Mouse (Mus musculus) liver, postnatal 0 days (tissue): Measurements from ENCODE around the gene Strn. TPM values are rescaled to one million over a fixed set of nuclear protein-coding genes. Genes with fewer than 3 reads are reported as not detected.

ENCODE experiments used
- ATAC-seq: fragments of 200-750 bp; cut with Nextera tagmentation; 2 replicates; pipeline ENCODE4 v1.8.0; 2017; ENCODE audit warnings: mild to moderate bottlenecking, moderate library complexity
- DNase-seq: peaks from one replicate; pipeline ENCODE4 v3.0.0-alpha.2; 2016
- H3K27ac ChIP-seq: fragments of 300-500 bp; sonication (generic); 2 replicates; pipeline ENCODE4 v1.5.1; 2014; ENCODE audit warnings: antibody characterized with exemption, moderate library complexity, mild to moderate bottlenecking, low read depth
- H3K27me3 ChIP-seq: fragments of 300-500 bp; sonication (generic); 2 replicates; pipeline ENCODE4 v1.6.1; 2014; ENCODE audit warnings: low read length, control low read depth, mixed read lengths; ENCODE audit not compliant: insufficient read depth
- H3K36me3 ChIP-seq: fragments of 300-500 bp; sonication (generic); replicated peaks from 2 replicates; pipeline ENCODE4 v1.6.1; 2014; ENCODE audit warnings: mild to moderate bottlenecking, control low read depth, low read length, moderate library complexity, mixed read lengths; ENCODE audit not compliant: insufficient read depth
- H3K4me1 ChIP-seq: fragments of 300-500 bp; sonication (generic); 2 replicates; pipeline ENCODE4 v1.6.1; 2014; ENCODE audit warnings: antibody characterized with exemption, mild to moderate bottlenecking, control low read depth; ENCODE audit not compliant: insufficient read depth
- H3K4me2 ChIP-seq: fragments of 300-500 bp; sonication (generic); 2 replicates; pipeline ENCODE4 v1.6.1; 2014; ENCODE audit warnings: low read depth, mild to moderate bottlenecking, low read length, moderate library complexity, mixed read lengths
- H3K4me3 ChIP-seq: fragments of 300-500 bp; sonication (generic); 2 replicates; pipeline ENCODE4 v1.5.1; 2014; ENCODE audit warnings: low read depth, low read length
- H3K9ac ChIP-seq: fragments of 300-500 bp; sonication (generic); replicated peaks from 2 replicates; pipeline ENCODE4 v1.6.1; 2014; ENCODE audit warnings: mild to moderate bottlenecking, moderate library complexity
- H3K9me3 ChIP-seq: fragments of 300-500 bp; sonication (generic); 2 replicates; pipeline ENCODE4 v1.6.1; 2016; ENCODE audit warnings: mild to moderate bottlenecking, control low read depth, low read length, mixed read lengths
- CTCF ChIP-seq: sonication (generic); IDR thresholded peaks from 2 replicates; pipeline ENCODE4 v1.5.1; 2016; ENCODE audit warnings: antibody characterized with exemption, low read depth
- EP300 ChIP-seq: IDR thresholded peaks from 2 replicates; pipeline ENCODE4 v1.6.1; 2016; ENCODE audit warnings: antibody characterized with exemption, low read depth, mild to moderate bottlenecking
- WGBS: fragments of 180-500 bp; shearing (Covaris S2); extraction: QIAGEN DNeasy Blood & Tissue Kit; methylation state at CpG from one replicate; pipeline ENCODE4 v1.1.7; 2014; ENCODE audit not compliant: insufficient replicate concordance; 5-methylcytosine and 5-hydroxymethylcytosine counted together
- polyA plus RNA-seq: library from polyadenylated mRNA; unstranded; fragments of >200 nt; fragmentation: Nextera tagmentation; extraction: Ambion mirVana; gene quantifications from 2 replicates; pipeline ENCODE4 v1.2.1, GENCODE M21; 2015

The Strn gene
- polyA plus RNA-seq, 1 experiment from 2014 or later: 1.7 TPM

GRCm38 (mm10) chr17:78608135-78608670 is 128.8 kb downstream of the Strn start:
- no peak overlapping the region for H3K27ac ChIP-seq
- ATAC-seq (no peak), DNase-seq (no peak)
- WGBS: 36% methylated on average over 16 of the region's 16 CpGs
- H3K4me3 ChIP-seq: no peak overlapping the region
- no peaks in the 10 kb centered on the region for H3K36me3 ChIP-seq
- no peaks in the 10 kb centered on the region for H3K27me3 ChIP-seq
- H3K4me2 ChIP-seq: no peak overlapping the region
- no peaks in the 10 kb centered on the region for H3K9me3 ChIP-seq
- H3K4me1 ChIP-seq: no peaks in the 10 kb centered on the region
- TF ChIP-seq EP300: no peak
- TF ChIP-seq CTCF: no peak
- no peak overlapping the region for H3K9ac ChIP-seq

DNA sequence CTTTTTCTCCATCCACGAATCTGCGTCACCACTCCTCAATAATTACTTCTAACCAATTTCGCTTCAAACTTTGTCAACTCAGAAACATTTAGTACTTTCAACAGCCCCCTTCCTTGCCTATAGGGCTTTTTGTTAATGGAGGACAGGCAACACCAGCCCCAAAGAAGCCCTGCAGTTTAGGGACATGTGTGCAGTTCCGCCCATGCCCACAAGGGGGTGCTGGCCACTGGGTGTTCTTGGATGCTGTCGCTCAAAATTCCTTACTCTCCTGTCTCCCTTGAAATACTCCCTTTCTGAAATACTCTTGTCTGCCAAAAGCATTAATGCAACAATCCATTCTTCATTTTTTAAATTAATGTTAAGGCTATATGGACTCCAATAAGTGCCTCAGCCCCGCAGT is 132.6 kb downstream of the Strn start:
- no peak for ATAC-seq
- Histone ChIP-seq H3K27ac (no peak overlapping the region), H3K27me3 (no peaks in the 10 kb centered on the region), H3K4me2 (no peak overlapping the region), H3K4me3 (no peak overlapping the region), H3K9me3 (no peaks in the 10 kb centered on the region), H3K36me3 (no peaks in the 10 kb centered on the region), H3K9ac (no peak overlapping the region), H3K4me1 (no peaks in the 10 kb centered on the region)
- DNase-seq: peak; percentile 76
- 71% methylated on average over 6 of the region's 6 CpGs for WGBS
- peak; percentile 91 for TF ChIP-seq CTCF
- TF ChIP-seq EP300: no peak

DNA sequence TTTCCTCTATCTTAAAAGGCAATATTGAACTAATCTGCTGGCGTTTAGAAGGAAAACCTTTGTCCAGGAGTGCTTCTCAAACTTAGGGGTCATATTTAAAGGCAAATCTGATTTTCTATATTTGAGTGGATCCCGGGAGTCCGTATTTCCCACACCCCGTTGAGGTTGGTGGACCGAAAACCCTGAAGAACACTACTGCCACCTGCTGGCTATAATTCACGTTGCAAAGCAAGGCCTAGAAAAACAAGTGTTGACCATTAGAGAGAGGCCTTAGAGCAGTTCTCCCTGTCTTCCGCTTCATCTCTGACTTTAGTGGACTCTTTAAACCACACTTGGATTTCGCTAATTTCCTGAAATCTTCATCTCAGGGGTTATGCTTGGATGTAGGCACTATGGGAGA is 133.1 kb downstream of the Strn start:
- Histone ChIP-seq H3K4me1 (no peaks in the 10 kb centered on the region), H3K36me3 (no peaks in the 10 kb centered on the region), H3K9me3 (no peaks in the 10 kb centered on the region), H3K27me3 (no peaks in the 10 kb centered on the region), H3K9ac (no peak overlapping the region), H3K4me2 (no peak overlapping the region), H3K27ac (no peak overlapping the region), H3K4me3 (no peak overlapping the region)
- TF ChIP-seq EP300 (no peak), CTCF (peak; percentile 86)
- DNase-seq: peak; percentile 77
- ATAC-seq: peak; percentile 38; the same call in 1 of the 2 replicates
- 20% methylated on average over 8 of the region's 8 CpGs for WGBS

DNA sequence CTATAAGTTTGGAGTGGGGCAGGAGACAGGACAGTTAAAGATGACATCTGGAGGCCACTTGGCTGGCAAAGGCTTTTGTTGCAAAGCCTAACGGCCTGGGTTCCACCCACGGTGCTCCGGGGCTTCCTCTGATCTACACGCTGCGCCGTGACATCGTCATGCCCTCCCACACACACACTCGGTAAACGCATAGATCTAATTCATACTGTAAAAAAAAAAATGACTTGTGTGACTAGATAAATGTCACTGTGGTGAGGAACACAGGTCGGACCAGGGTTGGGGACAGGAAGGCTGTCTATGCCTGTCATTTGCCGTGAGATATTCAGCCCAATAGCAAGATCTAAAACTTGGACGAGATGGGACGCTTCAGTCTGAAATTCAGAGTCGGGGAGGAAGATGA is 134.7 kb downstream of the Strn start:
- Histone ChIP-seq H3K4me1 (no peaks in the 10 kb centered on the region), H3K27me3 (no peaks in the 10 kb centered on the region), H3K9me3 (no peaks in the 10 kb centered on the region), H3K36me3 (no peaks in the 10 kb centered on the region), H3K27ac (no peak overlapping the region), H3K4me2 (no peak overlapping the region), H3K4me3 (no peak overlapping the region), H3K9ac (no peak overlapping the region)
- no peak for TF ChIP-seq EP300
- no peak for DNase-seq
- no peak for ATAC-seq
- WGBS: 70% methylated on average over 14 of the region's 14 CpGs

- WGBS: 84% methylated on average over 12 of the region's 12 CpGs
- TF ChIP-seq CTCF (no peak), EP300 (no peak)
- no peaks in the 10 kb centered on the region for H3K9me3 ChIP-seq
These were observed 135.4 kb downstream of the Strn start for GRCm38 (mm10) chr17:78601601-78602000.

DNA sequence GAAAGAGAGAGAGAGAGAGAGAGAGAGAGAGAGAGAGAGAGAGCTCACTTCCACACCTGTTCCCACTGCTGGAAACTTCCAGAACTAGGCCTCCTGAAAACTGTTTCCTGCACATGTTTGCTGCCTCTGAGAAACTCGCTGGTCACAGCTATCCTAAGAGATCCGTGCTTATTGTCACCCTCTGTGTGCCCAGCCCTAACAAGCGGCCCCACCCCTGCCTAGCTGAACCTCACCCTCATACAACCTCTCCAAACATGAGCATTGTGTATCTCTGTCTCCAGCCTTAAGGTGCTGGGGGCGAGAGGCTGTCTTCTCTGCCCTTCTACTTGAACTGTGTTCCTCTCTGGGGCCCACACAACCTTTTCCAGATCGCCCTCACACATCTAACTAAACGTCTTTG is 136.0 kb downstream of the Strn start:
- H3K36me3 ChIP-seq: no peaks in the 10 kb centered on the region
- H3K4me2 ChIP-seq: no peak overlapping the region
- TF ChIP-seq EP300 (no peak), CTCF (no peak)
- H3K27ac ChIP-seq: no peak overlapping the region
- H3K27me3 ChIP-seq: no peaks in the 10 kb centered on the region
- DNase-seq (no peak), ATAC-seq (no peak)
- H3K4me3 ChIP-seq: no peak overlapping the region
- H3K9me3 ChIP-seq: no peaks in the 10 kb centered on the region
- H3K4me1 ChIP-seq: no peaks in the 10 kb centered on the region
- H3K9ac ChIP-seq: no peak overlapping the region
- WGBS: 63% methylated on average over 6 of the region's 6 CpGs

More at GRCm38 (mm10) chr17:78601601-78602000, 135.4 kb downstream of the Strn start:
- ATAC-seq (no peak), DNase-seq (no peak)
- Histone ChIP-seq H3K4me2 (no peak overlapping the region), H3K9ac (no peak overlapping the region), H3K27me3 (no peaks in the 10 kb centered on the region), H3K36me3 (no peaks in the 10 kb centered on the region), H3K4me3 (no peak overlapping the region), H3K27ac (no peak overlapping the region), H3K4me1 (no peaks in the 10 kb centered on the region)

Other genes starting within 250 kb of the Strn start
- gene Vit, start 229.1 kb downstream of the Strn start, polyA plus RNA-seq: 0.07 TPM in 2 replicates
- gene Heatr5b, start 98.2 kb upstream of the Strn start, polyA plus RNA-seq: 2.3 and 2.5 TPM in 2 replicates
- 13.9 and 15.8 TPM in 2 replicates for gene Gpatch11, start 98.4 kb upstream of the Strn start, polyA plus RNA-seq
- 7.4 and 8.4 TPM in 2 replicates for gene Eif2ak2, start 145.4 kb upstream of the Strn start, polyA plus RNA-seq
- gene Sult6b1, start 169.8 kb upstream of the Strn start, polyA plus RNA-seq: 0.07 and 0.08 TPM in 2 replicates
- gene Cebpzos, start 179.3 kb upstream of the Strn start, polyA plus RNA-seq: 57.0 and 59.5 TPM in 2 replicates
- 32.1 and 34.6 TPM in 2 replicates for gene Cebpz, start 199.9 kb upstream of the Strn start, polyA plus RNA-seq
- gene Ndufaf7, start 199.9 kb upstream of the Strn start, polyA plus RNA-seq: 18.8 and 22.2 TPM in 2 replicates